In the genomic region with DNA sequence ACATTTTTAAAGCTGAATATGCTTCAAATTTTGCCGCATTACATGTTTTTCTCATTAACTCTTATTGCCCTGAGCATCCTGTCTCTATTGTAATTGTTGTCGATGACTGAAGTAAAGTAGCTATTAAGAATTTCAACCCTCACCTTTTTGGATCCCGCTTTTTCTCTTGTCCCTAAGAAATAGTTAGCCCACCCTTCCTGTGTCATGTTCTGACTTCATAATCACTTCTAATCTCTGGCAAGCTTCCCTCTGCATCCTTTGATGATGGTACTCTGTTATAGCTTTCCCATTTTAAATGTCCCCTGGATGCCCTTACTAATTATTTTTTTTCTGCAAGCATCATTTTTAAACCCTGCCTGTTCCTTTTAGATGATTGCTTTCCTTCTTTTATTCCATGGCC, we compare ENCODE assay signal across 21 mouse cellular contexts.
"Had no signal": no experiment of that assay in that cellular context is flagged by ENCODE, and none has a peak within 500 bp of the region (broad histone marks: within the 10 kb centered on the region; RNA-seq: fewer than 3 reads in every experiment).

No protein-coding gene starts in this region.

- DNase-seq: gastrocnemius, postnatal 14 days; gastrocnemius, postnatal 36 days; kidney, adult 11 months; kidney, adult 2 months; kidney, adult 9 months; kidney, postnatal 14 days; kidney, postnatal 36 days; layer of hippocampus, adult 9-11 months; layer of hippocampus, postnatal 36 days; left cerebral cortex, postnatal 4 days; lung, adult 18-20 months had no signal

- H3K36me3 ChIP-seq: heart, embryonic 12.5 days; hindbrain, embryonic 13.5 days; hindbrain, embryonic 15.5 days; kidney, embryonic 15.5 days; limb, embryonic 13.5 days; limb, embryonic 15.5 days; liver, embryonic 12.5 days had no signal

- H3K9me3 ChIP-seq: heart, embryonic 12.5 days; hindbrain, embryonic 13.5 days; hindbrain, embryonic 15.5 days; kidney, embryonic 15.5 days; limb, embryonic 13.5 days; limb, embryonic 15.5 days; liver, embryonic 12.5 days had no signal

- H3K27ac ChIP-seq: hindbrain, embryonic 13.5 days; hindbrain, embryonic 15.5 days; hindbrain, postnatal 0 days; kidney, embryonic 15.5 days; kidney, postnatal 0 days; limb, embryonic 13.5 days; limb, embryonic 15.5 days; liver, embryonic 12.5 days; liver, embryonic 14.5 days had no signal

- H3K4me1 ChIP-seq: heart, embryonic 12.5 days; hindbrain, embryonic 13.5 days; hindbrain, embryonic 15.5 days; kidney, embryonic 15.5 days; limb, embryonic 13.5 days; limb, embryonic 15.5 days; liver, embryonic 12.5 days had no signal

- H3K9ac ChIP-seq: heart, embryonic 12.5 days; hindbrain, embryonic 13.5 days; hindbrain, embryonic 15.5 days; kidney, embryonic 15.5 days; limb, embryonic 13.5 days; limb, embryonic 15.5 days; liver, embryonic 12.5 days; liver, embryonic 14.5 days had no signal

- H3K27me3 ChIP-seq: heart, embryonic 12.5 days; hindbrain, embryonic 13.5 days; hindbrain, embryonic 15.5 days; kidney, embryonic 15.5 days; limb, embryonic 13.5 days; limb, embryonic 15.5 days; liver, embryonic 12.5 days had no signal

- H3K4me3 ChIP-seq: heart, embryonic 12.5 days; hindbrain, embryonic 13.5 days; hindbrain, embryonic 15.5 days; kidney, embryonic 15.5 days; limb, embryonic 13.5 days; limb, embryonic 15.5 days; liver, embryonic 12.5 days had no signal
